Mouse (Mus musculus) Muller cell, postnatal 12 days (primary cell): Measurements from ENCODE around the gene Cdhr3.
"Not testable (repeated sequence)": the region's sequence is repeated elsewhere in the genome, so short reads cannot be mapped to it uniquely, and the experiment has no call there.

Experiments used
- DNase-seq: peaks from one replicate; pipeline ENCODE4 v3.0.0-alpha.2; 2015; ENCODE audit errors: inconsistent ontology term

Gene Cdhr3

GRCm38 (mm10) chr12:33076309-33076708 lies 16.4 kb downstream of the Cdhr3 start:
- DNase-seq = no peak

GRCm38 (mm10) chr12:33071901-33072672 lies 20.6 kb downstream of the Cdhr3 start:
- peak; percentile 17 for DNase-seq

- DNase-seq = no peak
Observed at GRCm38 (mm10) chr12:33068977-33069376, 23.7 kb downstream of the Cdhr3 start.

- no peak for DNase-seq
Observed at GRCm38 (mm10) chr12:33066355-33066754, 26.3 kb downstream of the Cdhr3 start.

GRCm38 (mm10) chr12:33065162-33065561 lies 27.5 kb downstream of the Cdhr3 start:
- DNase-seq = no peak

GRCm38 (mm10) chr12:33064266-33064665 lies 28.4 kb downstream of the Cdhr3 start:
- DNase-seq = no peak

- DNase-seq = no peak
Observed at GRCm38 (mm10) chr12:33063250-33063649, 29.4 kb downstream of the Cdhr3 start.

- DNase-seq = not testable (repeated sequence)
Observed at GRCm38 (mm10) chr12:33062379-33062778, 30.3 kb downstream of the Cdhr3 start.

GRCm38 (mm10) chr12:33061651-33062050 lies 31.0 kb downstream of the Cdhr3 start:
- DNase-seq = no peak

- DNase-seq = peak; percentile 52
Observed at GRCm38 (mm10) chr12:33057231-33058048, 35.2 kb downstream of the Cdhr3 start.

GRCm38 (mm10) chr12:33056574-33056973 lies 36.1 kb downstream of the Cdhr3 start:
- DNase-seq = no peak

GRCm38 (mm10) chr12:33056074-33056473 lies 36.6 kb downstream of the Cdhr3 start:
- DNase-seq = no peak

- DNase-seq = no peak
Observed at GRCm38 (mm10) chr12:33053746-33054145, 38.9 kb downstream of the Cdhr3 start.

- no peak for DNase-seq
Observed at GRCm38 (mm10) chr12:33053311-33053710, 39.4 kb downstream of the Cdhr3 start.

- no peak for DNase-seq
Observed at GRCm38 (mm10) chr12:33048391-33048790, 44.3 kb downstream of the Cdhr3 start.

GRCm38 (mm10) chr12:33046434-33046833 lies 46.2 kb downstream of the Cdhr3 start:
- DNase-seq = no peak

- peak; percentile 85 for DNase-seq
Observed at GRCm38 (mm10) chr12:33045533-33046361, 46.9 kb downstream of the Cdhr3 start.

GRCm38 (mm10) chr12:33041476-33041875 lies 51.2 kb downstream of the Cdhr3 start:
- no peak for DNase-seq

- DNase-seq = no peak
Observed at GRCm38 (mm10) chr12:33040811-33041210, 51.9 kb downstream of the Cdhr3 start.

- DNase-seq = peak; percentile 73
Observed at GRCm38 (mm10) chr12:33038676-33039075, 54.0 kb downstream of the Cdhr3 start.

GRCm38 (mm10) chr12:33035719-33036521 lies 56.8 kb downstream of the Cdhr3 start:
- DNase-seq = peak; percentile 74
